ENCODE assay signal across 10 mouse cellular contexts in the genomic region with DNA sequence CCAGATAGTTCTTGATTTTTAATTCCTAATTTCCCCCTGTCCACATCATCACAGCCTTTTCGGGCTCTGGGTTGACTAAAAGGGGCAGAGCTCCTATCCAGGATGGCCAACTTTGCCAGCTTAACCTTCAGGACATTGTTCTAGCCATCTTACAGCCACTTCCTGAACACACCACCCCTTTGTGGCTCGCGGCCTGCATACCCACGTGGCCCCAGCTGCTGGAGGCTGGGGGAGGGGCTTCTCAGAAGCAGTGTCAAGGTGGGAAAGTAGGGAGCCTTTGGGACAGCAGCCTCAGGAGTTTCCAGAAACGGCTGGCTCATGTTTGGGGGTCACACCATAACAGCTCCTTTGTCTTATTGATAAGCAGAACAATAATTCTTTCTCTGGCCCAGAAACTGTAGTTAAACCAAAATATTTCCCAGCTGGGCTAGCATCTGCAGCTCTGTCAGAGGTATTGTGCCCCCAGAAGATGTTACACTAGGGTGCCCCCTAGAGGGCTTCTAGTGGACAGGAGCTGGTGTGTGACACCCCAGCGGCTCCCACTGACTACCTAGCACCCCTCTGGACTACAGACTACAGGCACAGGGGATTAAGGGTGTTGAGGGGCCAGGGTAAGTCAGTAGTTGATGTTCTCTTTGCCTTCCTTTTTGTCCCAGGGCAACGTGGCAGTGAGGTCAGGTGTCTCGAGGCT. TPM values are rescaled to one million over a fixed set of nuclear protein-coding genes. Genes with fewer than 3 reads are reported as not detected.
A peak's percentile ranks its signal among the peaks of the same experiment; 100 is the strongest.
DNase-seq lines count a peak whose midpoint lies in the region; ATAC-seq lines count a peak whose summit lies in the region.
"Had no signal": no experiment of that assay in that cellular context is flagged by ENCODE, and none has a peak within 500 bp of the region (broad histone marks: within the 10 kb centered on the region; RNA-seq: fewer than 3 reads in every experiment).

No protein-coding gene starts in this region.

- peak; percentile 33 for DNase-seq in CD4-positive, CD25-positive, alpha-beta regulatory T cell, adult 2 months (ENCODE audit: low read depth, low spot score)
- DNase-seq in left cerebral cortex, adult 11 months (ENCODE audit: low spot score), result peak; percentile 50
- no peak for DNase-seq in left cerebral cortex, postnatal 10 days (ENCODE audit: extremely low spot score in 1 of 2, low spot score in 2 of 2)
- no peak for DNase-seq in urinary bladder, postnatal 36 days (ENCODE audit: low spot score in 2 of 2)
- DNase-seq in frontal cortex, postnatal 10 days (ENCODE audit: low spot score in 2 of 2), result no peak

- 0 out of 2 replicates have a peak, but pooled peaks cover 11% of the 10 kb centered on the region for H3K4me1 ChIP-seq in intestine, embryonic 15.5 days (replicated peaks)

- H3K4me3 ChIP-seq in intestine, embryonic 15.5 days (replicated peaks), result no peak overlapping the region

- WGBS in intestine, embryonic 15.5 days, result 54% methylated on average over 8 of the region's 8 CpGs

- ATAC-seq in CD4-positive, CD25-positive, alpha-beta regulatory T cell, adult 4 months, result no peak
- 0 out of 2 replicates have a peak, but pooled peaks have one; percentile 41 for ATAC-seq in intestine, embryonic 15.5 days
- peak; percentile 73 for ATAC-seq in megakaryocyte, adult 5-6 weeks (ENCODE audit: poor library complexity, severe bottlenecking)

- no peak overlapping the region for H3K9ac ChIP-seq in intestine, embryonic 15.5 days

- peaks cover 11% of the 10 kb centered on the region; the same call in 1 of the 2 replicates for H3K36me3 ChIP-seq in intestine, embryonic 15.5 days

- peak overlapping the region; percentile 25; the same call in 1 of the 2 replicates for H3K27ac ChIP-seq in intestine, embryonic 15.5 days

- no peaks in the 10 kb centered on the region for H3K27me3 ChIP-seq in intestine, embryonic 15.5 days (replicated peaks)

- intact Hi-C loops in left cerebral cortex, postnatal 10 days (cut with DNase I), result loop anchor here (10.0 kb wide), 1 partner anchor 50 kb away; no protein-coding TSS in a partner anchor

- H3K9me3 ChIP-seq in intestine, embryonic 15.5 days, result no peaks in the 10 kb centered on the region

- H3K4me2 ChIP-seq in intestine, embryonic 15.5 days (replicated peaks), result no peak overlapping the region

RNA-seq across cellular contexts. Expression of a gene that starts 12.6 kb away (rescaled TPM):
- not detected for polyA plus RNA-seq in CD4-positive, CD25-positive, alpha-beta regulatory T cell, adult 4 months (2017; shearing (Covaris generic))
- under 1 TPM in 1 of 2 experiments, not detected in 1; 0.57 TPM for total RNA-seq in left cerebral cortex, postnatal 10 days (2021)
- polyA plus RNA-seq in intestine, embryonic 15.5 days (2015; fragmentation: Nextera tagmentation; extraction: Ambion mirVana), result not detected in 2 replicates
- not detected in 2 replicates for total RNA-seq in megakaryocyte, adult 5-6 weeks (2015)
- total RNA-seq in megakaryocyte, adult 5-6 weeks (2017), result not detected in 2 replicates
- polyA plus RNA-seq: limb, embryonic 14.5 days; stomach, embryonic 14.5 days had no signal

RNA-seq across cellular contexts. Expression of a gene that starts 49.9 kb away (rescaled TPM):
- polyA plus RNA-seq in CD4-positive, CD25-positive, alpha-beta regulatory T cell, adult 4 months (2017; shearing (Covaris generic)), result 1 to 10 TPM; 4.6 to 8.5 TPM
- not detected for total RNA-seq in left cerebral cortex, postnatal 10 days (2021)
- 1.1 and 1.2 TPM in 2 replicates for polyA plus RNA-seq in intestine, embryonic 15.5 days (2015; fragmentation: Nextera tagmentation; extraction: Ambion mirVana)
- total RNA-seq in megakaryocyte, adult 5-6 weeks (2015), result 0.02 and 0.07 TPM in 2 replicates
- total RNA-seq in megakaryocyte, adult 5-6 weeks (2017), result not detected in 2 replicates

RNA-seq across cellular contexts. Expression of a gene that starts 58.2 kb away (rescaled TPM):
- 10 to 100 TPM; 31.1 to 32.8 TPM for polyA plus RNA-seq in CD4-positive, CD25-positive, alpha-beta regulatory T cell, adult 4 months (2017; shearing (Covaris generic))
- total RNA-seq in left cerebral cortex, postnatal 10 days (2021), result 10 to 100 TPM; 51.8 to 52.3 TPM
- 13.5 and 14.0 TPM in 2 replicates for polyA plus RNA-seq in intestine, embryonic 15.5 days (2015; fragmentation: Nextera tagmentation; extraction: Ambion mirVana)
- total RNA-seq in megakaryocyte, adult 5-6 weeks (2015), result 0.80 and 1.5 TPM in 2 replicates
- total RNA-seq in megakaryocyte, adult 5-6 weeks (2017), result 0.66 TPM in 1 of 2 replicates, not detected in the other

Comparison
In these comparisons a context has a peak if more than half of its experiments do, and no peak if none do; other contexts are left out.
1. DNase-seq: peak in CD4-positive, CD25-positive, alpha-beta regulatory T cell, adult 2 months (single experiment) and left cerebral cortex, adult 11 months (single experiment); none in left cerebral cortex, postnatal 10 days (0 of 2), urinary bladder, postnatal 36 days (0 of 2) and frontal cortex, postnatal 10 days (0 of 2).
2. RNA of a gene that starts 58.2 kb away (total RNA-seq): 51.8 to 52.3 TPM in left cerebral cortex, postnatal 10 days; 0.66 to 1.5 TPM in megakaryocyte, adult 5-6 weeks; every median in the first group is over 10 times any median in the second.